Mouse (Mus musculus): ENCODE measurements around the gene Anln. TPM values are rescaled to one million over a fixed set of nuclear protein-coding genes. Genes with fewer than 3 reads are reported as not detected.
"Not testable (repeated sequence)": the region's sequence is repeated elsewhere in the genome, so short reads cannot be mapped to it uniquely, and the experiment has no call there.

Anln gene
- total RNA-seq, 2 experiments from 2014 or later, result 44.9 to 76.2 TPM

- ATAC-seq (replicated peaks; ENCODE audit: poor library complexity), result not testable (repeated sequence)
These were observed 14.5 kb upstream of the Anln start for GRCm38 (mm10) chr9:22403501-22403900.

DNA sequence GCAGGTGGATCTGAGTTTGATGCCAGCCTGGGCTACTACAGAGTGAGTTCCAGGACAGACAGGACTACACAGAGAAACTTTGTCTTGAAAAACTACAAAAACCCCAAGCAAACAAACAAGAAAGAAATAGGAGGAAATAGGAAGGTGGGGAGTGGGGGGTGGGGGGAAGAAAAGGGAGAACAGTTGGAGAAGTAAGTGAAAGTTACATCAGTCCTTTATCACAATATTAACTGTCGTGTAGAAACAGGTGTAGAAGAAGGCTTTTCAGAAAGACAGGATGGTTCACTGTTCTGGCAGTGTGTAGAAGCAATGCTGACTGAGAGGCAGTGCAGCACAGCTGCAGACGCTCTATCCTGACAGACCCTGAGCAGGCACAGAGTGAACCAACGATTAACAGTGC lies 14.0 kb upstream of the Anln start:
- 0 out of 2 replicates have a peak, but pooled peaks have one; percentile 20 for ATAC-seq (replicated peaks; ENCODE audit: poor library complexity)

DNA sequence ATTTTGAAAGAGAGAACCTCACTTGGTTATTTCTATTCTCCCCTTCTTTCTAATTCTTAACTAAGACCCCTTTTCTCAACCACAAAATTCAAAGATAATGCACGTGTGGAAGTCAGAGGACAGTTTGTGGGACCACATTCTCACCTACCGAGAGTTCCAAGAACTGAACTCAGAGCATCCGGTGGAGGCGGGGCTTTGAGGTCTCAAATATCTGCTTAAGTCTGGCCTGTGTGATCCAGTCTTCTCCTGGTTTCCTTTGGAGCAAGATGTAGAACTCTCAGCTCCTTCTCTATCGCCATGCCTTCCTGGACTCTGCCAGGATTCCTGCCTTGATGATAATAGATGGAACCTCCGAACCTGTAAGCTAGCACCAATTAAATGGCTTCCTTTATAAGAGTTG lies 13.0 kb upstream of the Anln start:
- no peak for ATAC-seq (replicated peaks; ENCODE audit: poor library complexity)

DNA sequence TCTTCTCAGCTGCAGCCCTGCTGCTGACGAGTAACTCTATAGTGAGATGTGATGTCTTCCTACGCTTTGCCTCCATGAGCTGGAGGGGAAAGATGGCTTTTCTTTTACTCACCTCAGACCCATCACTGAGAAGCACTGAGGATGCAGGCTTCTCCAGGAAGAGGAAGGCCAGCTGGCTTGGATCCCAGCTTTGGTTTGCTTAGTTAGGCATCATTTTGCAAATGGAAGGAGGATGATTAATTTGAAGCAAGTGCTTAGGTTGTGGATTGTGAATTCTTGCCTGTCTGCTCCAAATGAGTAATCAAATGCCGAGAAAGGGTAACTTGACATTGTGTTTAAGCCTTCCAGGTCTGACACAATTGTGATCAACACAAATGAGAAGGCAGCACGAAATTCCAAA lies 10.0 kb upstream of the Anln start:
- ATAC-seq (replicated peaks; ENCODE audit: poor library complexity), result no peak

GRCm38 (mm10) chr9:22394725-22395124 lies 5.7 kb upstream of the Anln start:
- peak; percentile 60 for ATAC-seq (replicated peaks; ENCODE audit: poor library complexity)

GRCm38 (mm10) chr9:22390390-22390789 lies 1.4 kb upstream of the Anln start:
- no peak for ATAC-seq (replicated peaks; ENCODE audit: poor library complexity)

DNA sequence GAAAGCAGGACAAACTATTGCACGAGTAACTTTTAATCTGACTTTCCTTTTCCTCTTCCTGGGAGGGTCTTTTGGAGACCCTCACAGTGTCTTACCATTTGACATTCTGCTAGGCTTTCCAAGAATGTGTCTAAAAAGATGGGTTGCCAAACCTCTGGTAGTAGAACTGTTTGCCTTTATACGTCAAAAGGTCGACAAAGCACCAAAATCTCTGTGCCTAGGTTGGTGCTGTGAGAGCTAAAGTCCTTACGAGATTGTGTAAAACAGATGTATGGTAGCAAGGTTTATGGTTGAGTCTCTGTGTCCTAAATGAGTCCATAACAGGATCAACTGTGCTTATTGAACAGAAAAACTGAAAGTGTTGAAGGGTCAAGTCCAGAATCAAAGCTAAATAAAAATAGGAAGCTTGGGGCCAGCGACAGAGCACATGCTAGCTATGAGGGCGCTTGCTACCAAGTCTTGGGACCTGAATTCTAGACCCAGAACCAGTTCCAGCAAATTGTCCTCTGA lies 803 bp upstream of the Anln start:
- ATAC-seq (replicated peaks; ENCODE audit: poor library complexity), result no peak

- ATAC-seq (replicated peaks; ENCODE audit: poor library complexity), result peak; percentile 35
These were observed 497 bp downstream of the Anln start for GRCm38 (mm10) chr9:22388401-22388980.

GRCm38 (mm10) chr9:22387901-22388300 lies 1.1 kb downstream of the Anln start:
- ATAC-seq (replicated peaks; ENCODE audit: poor library complexity), result no peak

GRCm38 (mm10) chr9:22385890-22386289 lies 3.1 kb downstream of the Anln start:
- no peak for ATAC-seq (replicated peaks; ENCODE audit: poor library complexity)

DNA sequence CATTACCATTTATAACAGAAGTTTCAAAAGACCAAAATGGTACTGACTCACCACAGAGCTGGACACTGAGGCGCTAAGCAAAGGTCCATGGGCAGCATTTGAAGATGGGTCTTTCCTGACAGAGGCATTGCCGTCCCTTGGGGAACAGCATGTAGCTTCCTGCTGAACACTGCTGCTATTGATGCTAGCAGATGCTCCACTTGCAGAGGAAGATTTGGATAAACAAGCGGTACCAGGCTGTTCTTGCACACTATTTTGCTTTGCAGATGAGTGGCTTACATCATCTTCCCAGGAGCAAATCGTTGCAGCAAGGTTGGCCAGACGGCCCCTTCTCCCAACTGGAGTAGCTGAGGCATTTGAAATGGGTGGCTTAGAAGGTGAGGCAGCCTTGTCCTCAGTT lies 12.9 kb downstream of the Anln start:
- no peak for ATAC-seq (replicated peaks; ENCODE audit: poor library complexity)

DNA sequence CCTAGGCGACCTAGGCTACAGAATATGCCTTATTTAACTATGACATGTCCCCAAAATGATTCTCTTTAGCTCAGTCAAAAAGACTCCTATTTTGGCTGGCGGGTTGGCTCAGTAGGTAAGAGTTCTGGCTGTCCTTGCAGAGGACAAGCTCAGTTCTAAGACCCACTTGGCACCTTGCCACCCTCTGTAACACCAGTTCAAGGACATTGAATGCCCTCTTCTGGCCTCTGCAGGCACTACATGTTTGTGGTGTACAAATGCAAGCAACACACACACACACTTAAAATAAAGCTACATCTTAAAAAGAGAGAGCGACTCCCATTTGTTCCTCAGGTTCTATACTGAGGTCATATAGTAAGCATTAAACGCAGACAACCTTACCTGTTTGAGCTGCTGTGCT lies 16.2 kb downstream of the Anln start:
- ATAC-seq (replicated peaks; ENCODE audit: poor library complexity), result peak; percentile 55; the same call in 1 of the 2 replicates

DNA sequence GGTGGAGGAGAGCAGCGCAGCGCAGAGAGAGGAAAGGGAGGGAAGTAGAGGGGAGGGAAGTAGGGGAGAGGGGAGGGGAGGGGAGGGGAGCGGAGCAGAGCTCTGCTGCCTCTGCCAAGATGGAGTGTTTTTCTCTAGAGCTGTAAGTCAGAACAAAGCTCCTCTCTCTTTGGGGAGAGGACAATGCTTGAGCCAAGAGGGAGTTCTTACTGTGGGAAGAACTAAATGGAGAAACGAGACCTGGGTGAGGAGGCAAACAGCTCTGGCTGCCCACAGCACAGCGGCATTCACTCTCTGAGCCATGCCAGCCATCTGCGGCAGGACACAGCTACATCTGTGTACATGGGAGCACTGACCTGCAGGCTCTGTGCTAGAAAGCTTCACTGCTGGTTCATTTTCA lies 21.0 kb downstream of the Anln start:
- ATAC-seq (replicated peaks; ENCODE audit: poor library complexity), result no peak

DNA sequence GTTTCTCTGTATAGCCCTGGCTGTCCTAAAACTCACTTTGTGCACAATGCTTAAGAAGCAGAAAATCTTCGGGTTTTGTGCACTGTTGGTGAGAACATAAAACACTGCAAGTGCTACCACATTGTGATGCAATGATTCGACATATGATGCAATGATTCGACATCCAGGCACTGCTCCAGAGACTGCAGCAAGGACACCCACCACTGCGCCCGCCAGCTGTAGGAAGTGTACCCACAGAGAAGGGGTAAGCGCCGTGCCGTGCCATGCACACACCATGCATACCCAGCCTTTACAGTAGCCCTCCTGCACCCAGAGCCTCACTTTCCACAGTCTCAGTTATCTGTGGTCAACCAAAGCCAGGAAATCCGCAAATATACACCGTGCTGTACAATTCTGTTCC lies 22.4 kb downstream of the Anln start:
- peak; percentile 84 for ATAC-seq (replicated peaks; ENCODE audit: poor library complexity)

DNA sequence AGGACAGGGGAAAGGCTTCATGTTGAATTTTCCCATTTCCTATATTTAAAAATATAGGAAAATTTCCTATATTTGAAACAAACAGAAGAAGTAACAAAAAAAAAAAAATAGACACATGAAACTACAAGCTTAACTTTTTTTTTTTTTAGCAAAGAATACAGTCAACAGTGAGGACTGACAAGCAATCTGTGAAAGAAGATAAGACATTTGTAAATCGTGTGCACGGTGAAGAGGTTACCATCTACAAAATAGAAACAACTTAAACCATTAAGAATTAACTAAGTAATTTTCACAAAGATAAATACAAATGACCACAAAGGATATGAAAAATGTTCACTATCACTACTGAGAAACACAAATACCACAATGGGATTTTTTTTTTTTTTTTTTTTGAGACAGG lies 22.8 kb downstream of the Anln start:
- ATAC-seq (replicated peaks; ENCODE audit: poor library complexity), result no peak

DNA sequence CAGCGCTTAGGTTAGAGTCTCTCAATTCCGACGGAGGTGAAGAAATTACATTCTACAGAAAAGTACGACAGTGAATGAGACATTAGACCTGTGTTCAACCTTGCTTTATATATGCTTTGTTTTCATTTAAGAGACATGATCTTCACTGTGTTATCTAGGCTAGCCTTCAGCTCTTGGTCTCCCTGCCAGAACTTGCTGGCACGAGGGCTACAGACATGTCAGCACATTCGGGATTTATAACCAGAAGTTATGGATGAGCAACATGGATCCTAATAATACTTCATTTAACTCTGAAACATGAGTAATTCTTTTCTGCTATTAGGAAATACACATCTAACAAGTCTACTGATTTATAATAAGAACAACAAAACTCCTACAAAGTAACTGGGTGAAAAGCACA lies 28.1 kb downstream of the Anln start:
- no peak for ATAC-seq (replicated peaks; ENCODE audit: poor library complexity)

DNA sequence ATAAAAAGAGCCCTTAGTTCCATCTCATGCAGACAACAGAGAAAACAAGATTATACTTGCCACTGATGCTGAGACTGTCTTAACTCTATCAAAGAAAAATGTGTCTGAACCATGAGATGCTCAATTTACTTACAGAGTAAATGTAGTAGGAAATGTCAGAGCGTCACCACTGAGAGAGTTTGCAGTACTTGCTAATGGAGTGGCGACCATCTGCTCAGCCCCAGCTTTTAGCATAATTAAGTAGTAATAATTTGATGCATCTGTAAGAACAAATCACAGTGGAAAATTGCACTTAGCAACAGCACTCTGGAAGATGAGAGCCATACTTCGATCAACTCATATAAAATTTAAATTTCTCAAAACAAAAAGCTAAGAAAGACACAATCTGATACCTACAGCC lies 33.1 kb downstream of the Anln start:
- ATAC-seq (replicated peaks; ENCODE audit: poor library complexity), result no peak

GRCm38 (mm10) chr9:22353901-22354300 lies 35.1 kb downstream of the Anln start:
- ATAC-seq (replicated peaks; ENCODE audit: poor library complexity), result no peak

DNA sequence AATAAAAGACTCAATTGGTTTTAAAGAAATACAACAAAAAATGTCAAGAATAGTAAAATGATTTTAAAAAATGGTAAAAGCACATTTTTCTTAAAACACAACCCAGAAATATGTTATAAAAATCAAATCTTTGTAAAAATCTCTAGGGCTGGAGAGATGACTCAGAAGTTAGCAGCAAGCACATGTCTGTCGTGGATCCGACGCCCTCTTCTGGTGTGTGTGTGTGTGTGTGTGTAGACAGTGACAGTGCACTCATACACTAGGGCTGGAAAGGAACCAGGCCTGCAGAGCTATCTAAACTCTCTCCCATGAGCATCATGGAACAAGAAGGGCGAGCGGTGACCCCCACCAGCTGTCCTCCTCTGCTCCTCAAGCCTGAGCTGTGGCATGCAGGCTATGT lies 35.5 kb downstream of the Anln start:
- ATAC-seq (replicated peaks; ENCODE audit: poor library complexity), result no peak

DNA sequence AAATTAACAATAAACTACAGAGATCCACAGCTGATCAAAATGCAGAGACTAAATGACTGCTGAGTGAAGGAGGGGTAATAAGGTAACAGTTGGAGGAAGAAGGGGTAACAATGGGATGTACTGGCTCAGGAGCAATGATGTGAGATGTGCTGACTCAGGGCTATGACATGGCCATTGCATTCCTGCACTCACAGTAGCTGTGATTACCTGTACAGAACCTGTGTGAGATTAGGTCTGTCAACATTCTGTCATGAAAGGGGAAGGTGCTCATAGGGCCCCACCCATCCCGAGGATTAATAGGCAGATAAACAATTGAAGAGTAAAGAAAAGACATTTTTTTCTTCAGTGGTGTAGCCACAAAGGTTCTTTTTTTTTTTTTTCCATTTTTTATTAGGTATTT lies 48.7 kb downstream of the Anln start:
- no peak for ATAC-seq (replicated peaks; ENCODE audit: poor library complexity)

DNA sequence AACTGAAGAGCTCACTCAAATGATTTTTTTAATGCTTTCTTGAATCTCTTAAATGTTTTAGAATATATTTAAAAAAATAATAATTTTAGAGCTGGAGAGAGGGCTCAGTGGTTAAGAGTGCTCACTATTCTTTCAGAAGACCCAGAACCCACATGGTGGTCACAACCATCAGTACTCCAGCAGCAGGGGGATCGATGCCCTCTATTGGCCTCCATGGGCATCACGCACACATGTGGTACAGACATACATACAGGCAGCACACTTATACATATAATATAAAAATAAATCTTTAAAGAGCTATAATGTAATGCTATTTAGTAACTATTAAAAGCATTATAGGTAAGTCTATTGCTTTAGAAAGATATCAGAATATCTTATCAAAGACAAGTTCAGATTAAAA lies 51.8 kb downstream of the Anln start:
- ATAC-seq (replicated peaks; ENCODE audit: poor library complexity), result no peak

DNA sequence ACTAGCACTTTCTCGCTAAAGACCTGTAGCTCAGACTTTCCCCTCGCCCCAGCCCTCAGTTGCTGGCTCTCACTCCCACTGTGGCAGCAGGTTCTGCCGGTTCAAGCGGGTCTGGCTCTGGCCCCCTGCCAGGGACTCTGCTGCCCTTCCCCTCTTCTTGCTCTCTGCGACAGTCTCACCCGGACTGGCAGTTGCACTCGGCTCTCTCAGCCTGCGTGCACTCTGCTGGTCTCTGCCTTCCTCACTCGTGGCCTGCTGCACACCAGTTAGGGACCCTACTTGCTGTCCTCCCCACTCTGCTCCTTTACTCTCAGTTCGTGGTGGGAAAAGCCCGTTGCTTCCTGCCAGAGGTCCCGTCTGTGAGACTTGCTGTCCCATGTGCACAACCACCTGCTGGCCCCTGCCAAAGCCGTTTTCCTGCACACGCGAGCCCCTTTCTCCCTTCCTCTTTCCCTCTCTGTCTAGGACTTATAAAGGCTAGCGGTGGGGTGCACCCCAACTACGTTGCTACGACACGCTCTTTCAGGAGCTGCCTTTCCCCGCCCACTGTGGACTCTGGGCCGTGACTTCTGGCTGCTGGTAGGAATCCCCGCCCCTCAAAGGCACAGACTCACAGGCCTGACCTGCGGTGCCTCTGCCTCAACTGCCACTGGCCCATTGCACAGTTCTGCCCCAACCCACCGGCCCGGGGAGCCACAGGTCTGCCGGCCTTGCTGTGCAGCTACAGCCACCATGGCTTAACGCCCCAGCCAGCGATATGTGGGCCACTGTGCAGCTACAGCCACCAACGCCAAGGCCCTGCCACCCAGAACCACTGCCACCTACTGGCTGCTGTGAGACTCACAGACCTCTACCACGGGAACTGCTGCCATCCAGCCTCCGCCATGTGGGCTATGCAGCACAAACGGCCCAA lies 61.3 kb downstream of the Anln start:
- peak; percentile 92 for ATAC-seq (replicated peaks; ENCODE audit: poor library complexity)

Measured in megakaryocyte progenitor cell, adult 5-6 weeks (primary cell).